Mouse (Mus musculus) heart, adult 2 months (tissue): Measurements from ENCODE around the gene Irgm2.

Experiments
- CTCF ChIP-seq: fragments of 200-600 bp; IDR thresholded peaks from 2 replicates; pipeline ENCODE4 v1.8.1; 2022; ENCODE audit warnings: antibody characterized with exemption, mild to moderate bottlenecking, moderate library complexity
- EP300 ChIP-seq: fragments of 200-500 bp; IDR thresholded peaks from 2 replicates; pipeline ENCODE4 v1.6.1; 2011; ENCODE audit warnings: low read depth, low read length, control low read depth; ENCODE audit not compliant: insufficient read depth
- POLR2A ChIP-seq: fragments of 200-500 bp; IDR thresholded peaks from 2 replicates; pipeline ENCODE4 v1.6.1; 2011; ENCODE audit warnings: mild to moderate bottlenecking, low read depth, low read length, control low read depth; ENCODE audit not compliant: insufficient read depth

DNA sequence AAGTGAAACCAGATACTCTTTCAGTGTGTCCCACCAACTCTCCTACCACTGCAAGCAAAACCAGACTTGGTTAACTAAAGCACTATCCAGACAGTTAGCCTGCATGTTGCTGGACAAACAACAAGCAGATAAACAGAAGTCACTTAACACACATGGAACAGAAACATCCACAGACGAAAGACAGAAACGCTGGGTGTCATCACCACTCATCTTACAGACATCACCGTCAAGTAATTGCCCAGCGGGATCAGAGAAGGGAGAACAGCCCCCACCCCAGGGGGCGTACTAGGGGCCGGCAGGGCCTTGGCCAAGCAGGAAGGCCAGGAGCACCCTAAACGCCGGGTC lies 31.6 kb upstream of the Irgm2 start:
- no peak for TF ChIP-seq POLR2A
- no peak for TF ChIP-seq CTCF
- no peak for TF ChIP-seq EP300
